Mouse (Mus musculus) lung, adult 2 months (tissue): ENCODE measurements around the gene Srpk1. TPM values are rescaled to one million over a fixed set of nuclear protein-coding genes. Genes with fewer than 3 reads are reported as not detected.

Experiments used
- DNase-seq: peaks from one replicate; pipeline ENCODE4 v3.0.0; 2022
- H3K4me1 ChIP-seq: fragments of 200-500 bp; 2 replicates; pipeline ENCODE4 v1.6.1; 2011; ENCODE audit warnings: low read length; ENCODE audit not compliant: control insufficient read depth, insufficient read depth
- H3K4me3 ChIP-seq: fragments of 200-500 bp; replicated peaks from 2 replicates; pipeline ENCODE3; 2011; ENCODE audit warnings: low read depth, mild to moderate bottlenecking, control low read depth, low read length; ENCODE audit errors: extremely low read depth
- CTCF ChIP-seq: fragments of 200-500 bp; IDR thresholded peaks from 2 replicates; pipeline ENCODE4 v1.5.1; 2011; ENCODE audit warnings: mild to moderate bottlenecking, low read length, control low read depth; ENCODE audit not compliant: insufficient read depth
- POLR2A ChIP-seq: fragments of 200-500 bp; IDR thresholded peaks from 2 replicates; pipeline ENCODE4 v1.6.1; 2011; ENCODE audit warnings: low read depth, mild to moderate bottlenecking, control low read depth, low read length, borderline replicate concordance; ENCODE audit errors: extremely low read depth
- WGBS: fragments of 180-500 bp; shearing (Covaris S2); methylation state at CpG from one replicate; pipeline ENCODE4 v1.1.7; 2018; 5-methylcytosine and 5-hydroxymethylcytosine counted together
- polyA plus RNA-seq: library from polyadenylated mRNA; depleted of rRNA; stranded (reverse); fragments of >200 nt; gene quantifications from 2 replicates; pipeline ENCODE4 v1.2.3, GENCODE M21; 2012; rRNA removed

The Srpk1 gene
- 14.0 and 24.0 TPM in 2 replicates for polyA plus RNA-seq

DNA sequence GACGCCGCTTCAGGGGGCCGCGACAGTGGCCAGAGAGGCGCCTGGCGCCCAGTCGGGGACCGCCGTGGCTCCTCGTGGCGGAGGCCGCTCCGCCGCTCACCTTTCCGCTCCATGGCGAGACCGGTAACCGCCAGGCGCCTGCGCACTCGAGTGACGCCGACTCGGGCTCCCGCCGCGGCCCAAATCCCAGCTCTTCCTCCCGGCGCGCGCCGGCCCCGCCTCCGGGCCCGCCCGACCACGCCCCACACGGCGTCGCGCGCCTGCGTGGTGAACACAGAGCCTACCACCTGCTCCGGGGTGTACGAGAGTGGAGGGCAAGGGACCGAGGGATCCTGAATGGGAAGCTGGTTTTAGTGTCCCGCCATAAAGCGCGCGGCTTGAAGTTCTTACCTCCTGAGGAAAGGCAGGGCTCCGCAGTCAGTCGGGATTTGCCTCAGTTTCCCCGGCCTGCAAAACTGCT lies at the start of gene Srpk1:
TSS of gene Srpk1 (minus strand) at position 410 of the 460 bp plus-strand sequence.
- Histone ChIP-seq H3K4me1 (peaks cover 5% of the 10 kb centered on the region), H3K4me3 (peak within 1 kb of the TSS; percentile 95)
- peak; percentile 86 for DNase-seq
- under 1% methylated on average over 52 of the region's 53 CpGs for WGBS
- TF ChIP-seq CTCF: no peak
- peak; percentile 57; the same call in 1 of the 2 replicates for TF ChIP-seq POLR2A

DNA sequence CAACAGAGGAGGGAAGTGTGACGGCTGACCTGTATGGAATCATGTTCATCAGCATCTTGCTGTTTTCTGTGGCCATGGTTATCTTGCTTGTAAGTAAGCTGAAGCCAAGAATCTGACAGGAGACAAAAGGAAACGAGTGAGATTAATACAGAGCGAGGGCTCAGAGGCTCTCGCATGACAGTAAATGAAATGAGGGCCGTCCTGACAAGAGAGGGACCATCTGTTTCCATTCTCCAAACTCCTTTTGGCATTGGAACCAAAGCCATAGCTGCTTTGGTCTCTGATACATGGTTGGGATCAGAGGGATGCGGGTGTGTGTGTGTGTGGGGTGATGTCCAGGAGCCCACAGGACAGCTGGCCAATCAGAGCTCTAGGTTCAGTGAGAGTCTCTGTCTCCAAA lies 37.1 kb upstream of the Srpk1 start:
- TF ChIP-seq CTCF: no peak
- TF ChIP-seq POLR2A: no peak
- H3K4me1 ChIP-seq: no peaks in the 10 kb centered on the region
- no peak for DNase-seq
- H3K4me3 ChIP-seq: no peak overlapping the region
- 60% methylated on average over 6 of the region's 6 CpGs for WGBS

DNA sequence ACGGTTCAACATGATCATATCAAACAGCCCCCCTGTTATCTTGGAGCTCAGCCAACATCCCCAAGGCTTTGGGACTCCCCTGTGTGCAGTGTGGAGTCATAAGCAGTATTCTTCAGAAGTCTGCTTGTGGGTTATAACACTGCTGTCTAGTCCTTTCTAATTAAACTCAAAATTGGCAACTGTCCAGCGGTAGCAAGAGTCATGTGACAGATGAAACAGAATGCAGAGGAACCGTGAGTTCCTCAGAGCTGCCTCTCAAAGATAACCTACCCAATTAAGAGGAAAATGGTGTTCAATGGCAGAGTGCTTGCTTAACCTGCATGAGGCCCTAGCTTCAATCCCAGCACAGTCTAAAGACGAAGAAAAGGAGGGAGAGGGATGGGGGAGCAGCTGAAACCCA lies 35.4 kb upstream of the Srpk1 start:
- WGBS: 24% methylated on average over 4 of the region's 4 CpGs
- TF ChIP-seq CTCF (no peak), POLR2A (no peak)
- H3K4me3 ChIP-seq: no peak overlapping the region
- no peak for DNase-seq
- H3K4me1 ChIP-seq: no peaks in the 10 kb centered on the region

DNA sequence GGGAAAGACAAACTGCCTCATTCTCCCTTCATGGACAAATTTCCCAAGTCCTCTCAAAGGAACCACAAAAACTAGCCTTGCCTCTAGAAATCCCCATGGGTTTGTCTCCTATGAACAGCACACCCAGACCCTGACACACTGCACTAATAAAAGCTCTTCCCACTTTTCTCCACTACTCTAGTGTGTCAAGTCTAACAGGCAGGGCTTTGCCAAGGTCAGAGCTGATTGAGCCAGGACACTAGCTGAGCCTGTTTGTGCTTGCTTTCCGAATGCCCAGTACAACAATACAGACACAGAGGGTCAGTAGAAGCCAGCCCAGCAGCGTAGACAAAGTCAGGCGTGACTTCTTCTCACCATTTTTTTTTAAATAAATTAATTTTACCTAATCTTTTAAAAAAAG lies 27.8 kb upstream of the Srpk1 start:
- Histone ChIP-seq H3K4me1 (no peaks in the 10 kb centered on the region), H3K4me3 (no peak overlapping the region)
- WGBS: 75% methylated on average over 3 of the region's 3 CpGs
- DNase-seq: no peak
- TF ChIP-seq CTCF (no peak), POLR2A (no peak)

DNA sequence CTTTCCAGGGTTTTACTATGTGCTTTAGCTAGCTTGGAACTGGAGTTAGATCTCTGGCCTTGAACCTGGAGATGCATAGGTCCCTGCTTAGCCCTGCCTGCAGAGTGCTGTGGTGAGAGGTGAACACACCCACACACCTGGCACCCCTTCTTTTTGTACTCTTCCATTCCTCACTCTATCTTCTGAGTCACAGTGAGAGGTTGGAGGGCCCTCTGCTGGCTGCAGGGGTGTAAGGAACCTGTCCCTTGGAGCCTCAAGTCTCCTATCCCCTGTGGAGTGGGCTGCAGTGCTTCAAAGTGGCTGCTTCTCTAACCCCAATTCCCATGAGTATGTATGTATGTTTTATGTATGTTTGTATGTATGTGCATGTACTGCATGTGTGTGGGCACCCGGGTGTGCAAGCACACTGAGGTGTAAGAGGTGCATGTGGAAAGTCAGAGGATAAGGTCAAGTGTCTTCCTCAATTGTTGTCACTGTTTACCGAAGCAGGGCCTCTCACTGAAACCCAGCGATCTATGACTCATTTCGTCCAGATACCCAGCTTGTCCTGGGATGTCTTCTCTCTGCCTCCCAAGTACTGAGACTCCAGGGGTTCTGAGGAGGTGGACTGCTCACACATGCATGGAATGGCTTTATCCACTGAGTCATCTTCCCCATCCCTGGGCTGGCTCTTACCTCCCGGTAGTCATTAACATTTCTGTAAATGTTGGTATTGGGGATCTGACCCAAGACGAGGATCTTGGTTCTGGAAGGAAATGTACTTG lies 26.3 kb upstream of the Srpk1 start:
- TF ChIP-seq POLR2A: no peak
- peak; percentile 67 for TF ChIP-seq CTCF
- no peaks in the 10 kb centered on the region for H3K4me1 ChIP-seq
- no peak overlapping the region for H3K4me3 ChIP-seq
- DNase-seq: peak; percentile 28
- WGBS: 41% methylated on average over 6 of the region's 6 CpGs

DNA sequence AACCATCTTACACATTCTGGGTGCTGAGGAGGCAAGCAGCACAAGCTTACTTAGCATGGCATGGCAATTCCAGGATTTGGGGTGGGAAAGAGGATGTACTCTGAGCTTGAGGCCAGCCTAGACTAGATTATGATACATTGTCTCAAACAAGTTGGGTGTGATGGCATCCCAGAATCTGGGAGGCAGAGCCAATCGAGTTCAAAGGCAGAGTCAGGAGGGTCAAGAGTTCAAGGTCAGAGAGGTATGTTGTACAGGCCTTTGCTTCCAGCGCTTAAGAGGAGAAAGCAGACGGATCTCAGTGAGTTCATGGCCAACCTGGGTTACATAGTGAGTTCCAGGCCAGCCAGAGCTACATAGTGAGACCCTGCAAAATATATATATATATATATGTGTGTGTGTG lies 23.7 kb upstream of the Srpk1 start:
- 62% methylated on average over 3 of the region's 3 CpGs for WGBS
- H3K4me1 ChIP-seq: no peaks in the 10 kb centered on the region
- DNase-seq: no peak
- TF ChIP-seq POLR2A (no peak), CTCF (no peak)
- H3K4me3 ChIP-seq: no peak overlapping the region

DNA sequence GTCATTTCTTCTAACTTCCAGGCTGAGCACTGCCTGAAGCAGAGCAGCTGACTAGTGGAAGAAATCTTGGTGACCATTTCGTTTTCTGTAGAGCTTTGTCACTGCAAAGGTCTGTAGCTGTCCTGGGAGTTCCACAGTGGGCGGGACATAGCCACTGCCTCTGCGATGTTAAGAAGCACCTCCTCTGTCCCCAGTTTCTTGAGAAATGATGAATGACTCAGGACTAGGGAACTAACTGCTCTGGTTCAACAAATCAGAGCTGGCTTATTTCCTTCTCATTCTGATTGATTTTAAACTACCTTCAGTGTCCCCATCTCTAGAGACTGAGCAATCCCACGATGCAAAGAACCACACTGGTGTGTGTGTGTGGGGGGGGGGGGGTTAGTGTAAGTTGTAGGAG lies 21.6 kb upstream of the Srpk1 start:
- no peak overlapping the region for H3K4me3 ChIP-seq
- TF ChIP-seq POLR2A (no peak), CTCF (no peak)
- H3K4me1 ChIP-seq: no peaks in the 10 kb centered on the region
- no peak for DNase-seq
- WGBS: 31% methylated on average over 4 of the region's 4 CpGs

DNA sequence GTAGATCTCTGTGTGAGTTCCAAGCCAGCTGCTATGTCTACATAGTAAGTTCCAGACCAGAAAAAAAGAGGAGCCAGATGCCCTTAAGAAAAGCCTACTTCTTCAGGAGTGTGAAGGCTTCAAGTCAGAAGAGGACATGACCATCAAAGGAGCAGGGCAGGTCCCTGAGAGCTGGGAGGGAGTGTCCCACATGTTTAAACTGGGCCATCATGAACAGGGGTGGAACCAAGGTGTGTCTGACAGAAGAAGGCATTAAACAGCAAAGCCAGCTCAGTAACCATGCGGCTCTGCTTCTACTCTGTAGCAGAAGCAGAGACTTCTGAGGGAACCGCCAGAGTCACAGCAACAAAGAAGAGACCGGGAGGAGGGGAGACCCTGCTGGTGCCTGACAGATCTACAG lies 21.2 kb upstream of the Srpk1 start:
- Histone ChIP-seq H3K4me3 (no peak overlapping the region), H3K4me1 (no peaks in the 10 kb centered on the region)
- TF ChIP-seq CTCF (no peak), POLR2A (no peak)
- WGBS: 24% methylated on average over 3 of the region's 3 CpGs
- no peak for DNase-seq

DNA sequence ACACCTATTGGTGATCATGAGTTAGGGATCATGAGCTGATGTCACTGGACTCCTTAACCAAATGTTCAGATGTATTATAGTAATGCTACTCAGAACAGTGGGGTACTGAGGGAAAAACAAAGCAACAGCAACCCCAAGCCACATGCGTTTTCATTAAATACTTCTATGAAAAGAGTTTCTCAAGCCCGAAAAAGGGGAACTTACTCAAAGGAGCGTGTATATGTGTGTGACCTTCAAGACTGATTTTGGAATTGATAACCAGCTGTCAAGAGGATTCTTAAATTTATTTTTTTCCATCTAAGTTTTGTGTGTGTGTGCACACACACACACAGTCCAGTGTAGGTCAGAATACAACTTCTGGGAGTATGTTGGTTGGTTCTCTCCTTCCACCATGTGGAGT lies 17.6 kb upstream of the Srpk1 start:
- no peak for DNase-seq
- 75% methylated on average over 3 of the region's 3 CpGs for WGBS
- TF ChIP-seq POLR2A: no peak
- TF ChIP-seq CTCF: no peak
- H3K4me1 ChIP-seq: no peaks in the 10 kb centered on the region
- H3K4me3 ChIP-seq: no peak overlapping the region

DNA sequence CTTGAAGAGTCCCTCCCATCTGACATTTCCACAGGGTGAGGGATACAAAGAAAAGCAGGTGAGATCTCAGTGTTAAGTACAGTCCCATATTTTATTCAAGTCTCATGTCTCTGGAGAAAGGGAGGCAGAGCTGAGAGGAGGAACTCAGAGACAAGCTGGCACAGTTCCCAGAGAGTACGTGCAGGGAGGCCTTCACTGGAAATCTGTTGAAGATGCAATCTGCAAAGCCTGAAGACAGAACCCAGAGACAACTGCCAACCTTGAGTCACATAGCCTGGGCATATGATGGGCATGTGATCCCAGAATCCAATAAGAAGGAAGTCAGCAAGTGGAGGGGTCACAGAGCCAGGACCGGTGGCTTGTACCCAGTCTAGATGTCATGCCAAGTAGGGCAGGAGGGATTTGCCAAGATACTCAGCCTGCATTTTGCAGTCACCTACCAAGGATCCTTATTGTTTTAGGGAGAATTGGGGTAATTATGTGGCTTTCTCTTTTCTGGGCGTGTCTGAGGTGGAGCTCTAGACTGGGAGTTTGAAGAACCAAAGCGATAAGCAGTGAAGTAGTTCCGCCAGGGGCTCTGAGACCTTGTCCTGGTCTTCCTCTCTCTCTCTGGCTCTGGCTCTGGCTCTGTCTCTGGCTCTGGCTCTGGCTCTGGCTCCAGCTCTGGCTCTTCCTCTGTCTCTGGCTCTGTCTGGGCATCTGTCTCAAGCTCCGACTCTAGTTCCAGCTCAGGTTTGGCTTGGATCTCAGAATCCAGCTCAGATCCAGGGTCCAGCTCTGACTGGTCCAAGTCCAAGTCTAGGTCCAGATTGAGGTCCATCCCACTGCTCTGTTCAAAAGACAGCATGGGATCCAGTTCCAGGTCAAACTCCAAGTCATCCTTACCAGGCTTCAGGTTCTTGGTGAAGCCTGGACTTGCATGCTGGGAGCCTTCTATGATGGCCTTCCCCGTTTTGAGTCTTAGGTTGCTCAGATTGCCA lies 15.5 kb upstream of the Srpk1 start:
- no peak for TF ChIP-seq CTCF
- TF ChIP-seq POLR2A: no peak
- WGBS: 69% methylated on average over 7 of the region's 7 CpGs
- Histone ChIP-seq H3K4me1 (no peaks in the 10 kb centered on the region), H3K4me3 (no peak overlapping the region)
- no peak for DNase-seq
